Mouse (Mus musculus) adrenal gland, postnatal 4 days (tissue): ENCODE measurements around the gene Grm6. TPM values are rescaled to one million over a fixed set of nuclear protein-coding genes. Genes with fewer than 3 reads are reported as not detected.

Source experiments
- DNase-seq, 2 experiments: peaks; one replicate each; pipeline ENCODE4 v3.0.0; 2021 to 2022; ENCODE audit warnings: low spot score in 2 of 2, mixed read lengths in 2 of 2
- total RNA-seq, 2 experiments: library from RNA; stranded (reverse); gene quantifications; 2 replicates each; pipeline ENCODE4 v1.2.3; 2021

The Grm6 gene
- total RNA-seq, 2 experiments from 2014 or later, result not detected

DNA sequence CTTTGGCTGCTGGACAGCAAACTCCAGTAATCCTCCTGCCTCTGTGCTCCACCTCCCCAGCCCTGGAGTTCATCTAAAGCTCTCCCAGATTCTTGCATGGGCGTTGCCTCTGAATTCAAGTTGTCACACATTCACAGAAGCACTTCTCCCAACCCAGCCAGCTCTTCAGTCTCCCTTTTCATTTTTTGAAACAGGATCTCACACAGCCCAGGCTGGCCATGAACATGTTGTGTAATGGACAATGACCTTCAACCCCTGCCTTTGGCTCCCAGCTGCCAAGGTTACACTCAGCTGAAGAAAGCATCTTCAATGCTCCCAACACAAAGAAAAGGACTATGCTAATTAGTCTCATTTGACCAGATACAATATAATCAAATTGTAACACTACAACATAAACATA lies 62.8 kb downstream of the Grm6 start:
- no peak for DNase-seq

GRCm38 (mm10) chr11:50914461-50914860 lies 64.0 kb downstream of the Grm6 start:
- no peak for DNase-seq

Other genes with a start within 250 kb of the Grm6 start
- gene Adamts2, start 248.6 kb upstream of the Grm6 start, total RNA-seq, result 10 to 100 TPM; 17.4 to 17.8 TPM
- gene Zfp354c, start 23.0 kb upstream of the Grm6 start, total RNA-seq, result 10 to 100 TPM; 13.8 to 18.4 TPM
- under 1 TPM; 0.64 to 0.71 TPM for gene Zfp879, start 9.1 kb upstream of the Grm6 start, total RNA-seq
- gene Zfp454, start 37.0 kb downstream of the Grm6 start, total RNA-seq, result 1 to 10 TPM; 6.0 to 6.7 TPM
- gene Zfp2, start 65.5 kb downstream of the Grm6 start, total RNA-seq, result 10 to 100 TPM; 10.3 to 10.7 TPM
- gene Zfp354b, start 80.9 kb downstream of the Grm6 start, total RNA-seq, result 1 to 10 TPM; 1.8 to 2.9 TPM
- not detected for gene 4933414I15Rik, start 93.1 kb downstream of the Grm6 start, total RNA-seq
- gene Prop1, start 103.1 kb downstream of the Grm6 start, total RNA-seq, result not detected
- gene Olfr1378, start 115.8 kb downstream of the Grm6 start, total RNA-seq, result not detected
- not detected for gene Olfr1377, start 131.3 kb downstream of the Grm6 start, total RNA-seq
- gene Olfr51, start 152.9 kb downstream of the Grm6 start, total RNA-seq, result not detected
- gene Olfr54, start 163.6 kb downstream of the Grm6 start, total RNA-seq, result under 1 TPM; 0.45 to 0.67 TPM
- not detected for gene Olfr1375, start 197.4 kb downstream of the Grm6 start, total RNA-seq
- 1 to 10 TPM; 7.1 to 8.7 TPM for gene Zfp354a, start 208.6 kb downstream of the Grm6 start, total RNA-seq